Mouse (Mus musculus) layer of hippocampus, adult 2 months (tissue): ENCODE measurements around the gene Adh5. TPM values are rescaled to one million over a fixed set of nuclear protein-coding genes. Genes with fewer than 3 reads are reported as not detected.

Source experiments
- DNase-seq, 2 experiments: peaks; one replicate each; pipeline ENCODE4 v3.0.0; 2022; ENCODE audit warnings: low spot score in 2 of 2
- H3K27ac ChIP-seq: fragments of 200-600 bp; 2 replicates; pipeline ENCODE4 v1.8.1; 2022
- H3K4me3 ChIP-seq: fragments of 200-600 bp; 2 replicates; pipeline ENCODE4 v1.8.1; 2022; ENCODE audit warnings: mild to moderate bottlenecking
- CTCF ChIP-seq: fragments of 200-600 bp; conservative IDR thresholded peaks from 2 replicates; pipeline ENCODE4 v1.8.1; 2022; ENCODE audit warnings: antibody characterized with exemption, mild to moderate bottlenecking, moderate library complexity
- total RNA-seq, 2 experiments: library from RNA; stranded (reverse); gene quantifications; 2 replicates each; pipeline ENCODE4 v1.2.3; 2021

The Adh5 gene
- total RNA-seq, 2 experiments from 2014 or later: 69.6 to 70.8 TPM

DNA sequence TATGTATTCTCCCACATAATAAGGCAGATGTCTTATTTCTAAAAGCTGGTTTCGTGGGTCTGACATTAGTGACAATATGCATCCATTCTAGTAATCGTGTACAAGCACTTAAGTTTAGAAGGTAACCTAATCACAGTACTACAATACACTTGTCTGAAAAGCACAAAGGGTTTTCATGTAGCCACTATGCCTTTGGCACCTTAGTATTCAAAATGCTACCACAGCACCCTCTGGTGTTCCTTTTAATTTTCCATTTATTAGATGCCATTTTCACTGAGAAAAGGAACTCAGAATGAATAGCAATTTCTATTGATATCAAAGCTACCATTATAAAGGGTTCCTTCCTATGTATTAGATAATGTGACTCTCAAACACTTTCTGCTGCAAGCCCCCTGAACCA is 11.1 kb upstream of the Adh5 start:
- no peak overlapping the region for H3K4me3 ChIP-seq
- peak in 1 of 2 experiments; percentile 39 for DNase-seq
- TF ChIP-seq CTCF: peak; percentile 81
- H3K27ac ChIP-seq: no peak overlapping the region

DNA sequence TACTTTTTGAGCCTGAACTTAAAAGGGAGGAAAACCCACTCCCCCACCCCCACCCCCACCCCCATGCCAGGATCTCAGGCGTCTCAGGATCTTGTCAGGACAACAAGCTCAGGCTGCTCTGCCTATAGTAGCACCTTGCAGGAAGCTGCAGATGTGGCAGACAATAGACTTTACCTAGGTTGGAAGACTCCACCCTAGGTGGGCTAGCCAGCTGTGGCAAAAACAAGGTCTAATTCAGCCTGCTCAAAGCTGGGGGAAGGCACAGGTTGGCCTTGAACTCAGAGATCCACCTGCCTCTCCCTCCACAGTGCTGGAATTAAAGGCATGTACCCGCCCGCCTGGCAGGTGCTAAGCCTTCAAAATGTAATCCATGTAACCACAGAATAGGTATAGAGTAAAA is 4.2 kb upstream of the Adh5 start:
- TF ChIP-seq CTCF: no peak
- no peak for DNase-seq
- Histone ChIP-seq H3K27ac (no peak overlapping the region), H3K4me3 (no peak overlapping the region)

DNA sequence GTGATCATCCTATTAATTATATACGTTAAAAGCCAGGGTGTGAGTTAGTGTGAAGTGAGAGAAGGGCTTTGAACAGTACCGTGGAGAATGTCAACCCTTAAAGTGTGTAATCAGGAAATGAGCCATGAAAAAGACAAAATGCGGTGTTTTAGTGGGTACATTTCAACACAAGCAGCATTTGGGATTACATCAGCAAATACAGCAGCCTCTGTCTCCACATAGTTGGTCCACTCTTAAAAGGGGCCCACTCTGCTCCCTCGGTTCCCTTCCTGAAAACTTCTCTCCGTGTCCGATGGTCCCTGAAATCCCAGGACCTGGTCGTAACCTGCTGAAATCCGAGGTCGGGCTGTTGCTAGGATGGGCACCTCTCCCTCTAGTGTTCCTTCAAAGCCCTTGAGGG is 690 bp upstream of the Adh5 start:
- peak; percentile 20; the same call in 1 of the 2 replicates for TF ChIP-seq CTCF
- no peak for DNase-seq
- peak overlapping the region; percentile 74 for H3K27ac ChIP-seq
- peak overlapping the region; percentile 66 for H3K4me3 ChIP-seq

DNA sequence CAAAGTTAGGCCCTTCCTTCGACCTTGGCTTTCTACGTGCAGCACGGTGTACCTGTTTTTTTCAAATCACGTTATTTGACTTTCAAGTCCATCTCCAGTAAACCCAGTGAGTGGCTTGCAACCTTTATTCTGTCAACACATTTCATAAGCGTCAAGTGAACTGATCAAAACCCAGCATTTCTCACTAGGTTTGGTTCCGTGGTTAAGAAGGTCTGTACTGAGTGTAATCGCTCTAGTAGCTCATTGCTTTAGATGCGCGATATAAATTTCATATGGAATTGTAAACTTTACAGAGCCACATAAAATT is 525 bp downstream of the Adh5 start:
- TF ChIP-seq CTCF: no peak
- DNase-seq: no peak
- peak overlapping the region; percentile 66 for H3K4me3 ChIP-seq

DNA sequence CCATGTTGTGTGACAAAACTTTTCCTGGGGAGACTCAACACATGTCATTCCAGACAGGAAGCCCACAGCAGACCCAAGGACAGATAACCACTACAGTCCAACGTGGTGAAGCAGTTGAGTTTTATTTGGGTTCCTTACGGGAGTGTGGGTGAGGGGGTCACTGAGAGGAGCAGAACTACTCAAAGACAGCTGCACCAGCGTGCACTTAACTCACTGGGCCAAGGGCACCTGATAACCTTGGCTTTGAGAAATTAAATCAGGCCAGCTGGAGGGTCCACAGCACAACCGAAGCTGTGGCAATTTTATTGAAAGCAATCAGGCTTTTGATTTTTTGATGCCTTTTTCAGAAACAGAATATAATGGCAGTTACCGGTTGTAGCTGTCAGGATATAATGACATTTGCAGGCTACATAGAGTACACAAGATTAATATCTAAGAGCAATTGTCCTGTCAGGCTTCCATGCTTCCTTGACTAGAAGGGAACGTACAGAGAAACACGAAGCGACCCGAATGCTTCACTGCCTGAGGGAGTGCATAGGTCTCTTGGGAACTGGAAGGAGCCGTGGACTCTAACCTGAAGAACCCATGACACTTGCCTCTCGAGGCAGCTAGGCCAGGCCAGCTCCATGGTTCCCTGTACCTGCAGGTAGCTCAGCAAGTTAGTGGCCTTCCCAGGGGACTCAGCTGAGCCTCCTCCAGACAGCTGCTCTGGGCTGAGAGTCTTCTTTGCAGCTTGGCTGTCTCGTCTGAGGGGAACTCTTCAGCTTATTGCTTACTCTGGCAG is 5.4 kb downstream of the Adh5 start:
- no peak for TF ChIP-seq CTCF
- no peak overlapping the region for H3K4me3 ChIP-seq
- no peak for DNase-seq
- no peak overlapping the region for H3K27ac ChIP-seq

More for the DNA sequence above, 525 bp downstream of the Adh5 start:
- peak overlapping the region; percentile 90 for H3K27ac ChIP-seq

DNA sequence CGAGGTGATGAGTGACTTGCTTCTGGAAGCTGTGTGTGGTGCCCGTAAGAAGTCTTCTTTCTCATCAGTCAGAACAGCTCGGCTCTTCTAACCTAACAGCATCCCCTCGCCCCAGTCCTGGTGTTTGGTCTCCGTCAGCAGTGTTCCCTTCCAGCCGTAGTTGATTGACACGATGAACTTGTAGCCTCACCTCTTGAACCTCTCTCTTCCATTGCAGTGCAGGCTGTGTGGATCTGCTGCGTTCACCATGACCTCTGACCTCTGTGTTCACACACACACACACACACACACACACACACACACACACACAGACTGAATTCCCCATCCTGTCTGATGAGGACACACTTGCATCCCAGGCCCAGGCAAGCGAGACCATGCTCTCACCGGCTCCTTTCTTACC is 9.3 kb downstream of the Adh5 start:
- TF ChIP-seq CTCF: no peak
- Histone ChIP-seq H3K4me3 (no peak overlapping the region), H3K27ac (no peak overlapping the region)
- DNase-seq: no peak

DNA sequence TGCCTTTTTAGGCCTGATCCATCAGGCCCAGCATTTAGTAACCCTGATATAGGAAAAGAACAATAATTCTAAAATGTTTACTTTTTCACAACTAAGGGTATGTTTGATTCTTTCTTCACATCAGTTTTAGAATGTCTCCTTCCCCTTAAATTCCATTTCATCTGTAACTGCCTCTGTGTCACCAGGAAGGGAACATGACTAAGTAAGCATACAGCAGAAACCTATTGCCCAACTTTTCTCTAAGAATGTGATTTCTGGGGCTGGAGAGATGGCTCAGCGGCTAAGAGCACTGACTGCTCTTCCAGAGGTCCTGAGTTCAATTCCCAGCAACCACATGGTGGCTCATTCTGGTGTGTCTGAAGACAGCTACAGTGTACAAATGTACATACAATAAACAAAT is 11.3 kb downstream of the Adh5 start:
- no peak overlapping the region for H3K4me3 ChIP-seq
- DNase-seq: no peak
- TF ChIP-seq CTCF: no peak
- H3K27ac ChIP-seq: no peak overlapping the region

DNA sequence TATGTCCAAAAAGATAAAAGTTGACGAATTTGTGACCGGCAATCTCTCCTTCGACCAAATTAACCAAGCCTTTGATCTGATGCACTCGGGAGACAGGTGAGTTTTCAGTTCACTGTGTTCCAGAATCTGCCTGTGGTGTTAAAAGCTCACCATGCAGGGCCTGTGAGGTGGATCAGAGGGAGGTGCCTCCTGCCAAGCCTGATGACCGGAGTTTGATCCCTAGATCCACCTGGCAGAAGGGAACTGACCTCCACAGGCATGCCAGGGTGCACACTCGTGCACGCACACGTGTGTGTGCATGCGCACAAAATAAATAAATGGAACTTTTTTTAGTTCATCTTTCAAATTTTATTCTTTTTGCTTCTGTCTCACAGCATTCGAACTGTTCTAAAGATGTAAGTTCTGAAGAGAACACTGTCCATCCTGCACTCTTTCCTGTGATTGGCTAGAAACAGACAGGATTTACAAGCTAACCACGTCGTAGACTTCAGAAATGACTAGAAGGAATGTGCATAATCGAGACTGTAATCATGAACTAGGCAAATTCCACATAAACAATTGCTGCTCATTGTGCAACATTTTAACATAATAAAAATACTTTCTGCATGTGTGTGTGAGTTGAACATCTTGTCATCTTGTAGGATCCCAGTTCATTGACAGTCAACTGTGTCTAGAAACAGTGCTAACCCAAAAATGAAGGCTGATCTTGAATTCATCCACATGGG is 12.0 kb downstream of the Adh5 start:
- no peak for DNase-seq
- no peak overlapping the region for H3K4me3 ChIP-seq
- TF ChIP-seq CTCF: no peak
- no peak overlapping the region for H3K27ac ChIP-seq

DNA sequence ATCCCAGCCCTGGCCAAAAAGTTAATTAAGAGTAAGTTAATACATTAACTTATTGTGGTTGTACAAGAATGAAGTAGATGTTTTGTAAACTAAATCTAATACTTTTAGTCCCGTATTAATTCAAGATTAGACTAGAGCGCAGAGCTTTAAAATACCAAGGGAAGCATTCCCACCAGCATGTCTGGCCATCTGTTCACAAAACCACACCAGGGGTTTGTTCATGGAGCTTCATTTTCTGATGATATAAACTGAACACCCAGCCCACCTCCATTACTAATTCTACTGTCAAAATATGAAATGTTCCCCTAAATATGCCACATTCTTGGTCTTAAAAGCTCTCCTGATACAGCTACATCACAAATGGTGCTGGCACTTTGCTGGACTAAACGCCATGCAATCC is 15.5 kb downstream of the Adh5 start:
- peak; percentile 40 to 74 for DNase-seq
- TF ChIP-seq CTCF: no peak
- H3K27ac ChIP-seq: peak overlapping the region; percentile 32; the same call in 1 of the 2 replicates
- H3K4me3 ChIP-seq: no peak overlapping the region

DNA sequence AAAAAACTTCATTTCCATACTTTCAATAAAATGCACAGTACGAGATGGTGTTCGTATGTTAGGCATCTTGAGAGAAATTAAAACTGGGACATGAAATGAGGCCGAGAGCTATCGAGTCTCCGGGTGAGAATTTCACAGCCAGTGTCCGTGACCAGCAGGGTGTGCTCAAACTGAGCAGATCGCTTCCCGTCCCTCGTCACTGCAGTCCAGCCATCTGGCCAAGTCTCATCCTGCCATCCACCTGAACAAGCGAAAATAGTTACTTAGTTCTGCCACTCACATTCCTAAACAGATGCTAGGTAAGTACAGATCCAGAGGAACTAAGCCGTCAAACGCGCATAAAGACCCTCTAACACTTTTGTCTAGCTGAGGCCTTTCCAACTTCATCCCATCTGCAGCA is 17.4 kb downstream of the Adh5 start:
- DNase-seq: no peak
- Histone ChIP-seq H3K27ac (no peak overlapping the region; the same call in 1 of the 2 replicates), H3K4me3 (no peak overlapping the region)
- TF ChIP-seq CTCF: peak; percentile 64

DNA sequence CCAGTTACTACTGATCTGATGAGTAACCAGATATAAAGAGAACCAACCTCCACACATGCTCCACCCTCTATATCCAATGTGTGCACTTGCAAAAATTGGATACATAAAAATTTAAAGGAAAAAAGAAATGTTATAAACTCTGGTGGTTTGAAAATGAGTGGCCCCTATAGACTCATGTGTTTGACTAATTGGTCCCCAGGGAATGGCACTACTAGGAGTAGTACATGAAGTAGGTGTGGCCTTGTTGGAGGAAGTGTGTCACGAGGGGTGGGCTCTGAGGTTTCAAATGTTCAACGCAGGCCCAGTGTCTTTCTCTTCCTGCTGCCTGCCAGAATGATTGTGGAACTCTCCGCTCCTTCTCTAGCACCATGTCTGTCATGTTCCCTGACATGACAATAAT is 18.9 kb downstream of the Adh5 start:
- H3K4me3 ChIP-seq: no peak overlapping the region
- no peak overlapping the region for H3K27ac ChIP-seq
- DNase-seq: no peak
- TF ChIP-seq CTCF: no peak

DNA sequence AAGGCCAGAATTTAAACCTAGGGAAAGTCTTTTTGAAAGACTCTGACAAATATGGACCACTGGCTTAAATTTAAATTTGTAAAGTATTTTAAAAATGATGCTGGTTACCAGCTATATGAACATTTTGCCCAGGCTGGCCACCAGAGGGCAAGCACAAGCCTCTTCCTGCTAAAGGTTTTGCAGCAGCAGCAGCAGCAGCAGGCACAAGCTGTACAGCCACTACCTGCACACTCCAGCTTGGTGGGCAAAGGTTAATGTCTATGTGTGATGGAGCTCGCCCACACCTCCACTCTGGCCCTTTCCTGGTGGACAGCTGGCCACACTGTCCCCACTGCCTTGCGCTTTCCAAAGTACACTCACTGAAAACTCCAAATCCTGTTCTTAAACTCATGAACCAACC is 20.2 kb downstream of the Adh5 start:
- Histone ChIP-seq H3K4me3 (no peak overlapping the region), H3K27ac (no peak overlapping the region)
- TF ChIP-seq CTCF: peak; percentile 73
- no peak for DNase-seq

DNA sequence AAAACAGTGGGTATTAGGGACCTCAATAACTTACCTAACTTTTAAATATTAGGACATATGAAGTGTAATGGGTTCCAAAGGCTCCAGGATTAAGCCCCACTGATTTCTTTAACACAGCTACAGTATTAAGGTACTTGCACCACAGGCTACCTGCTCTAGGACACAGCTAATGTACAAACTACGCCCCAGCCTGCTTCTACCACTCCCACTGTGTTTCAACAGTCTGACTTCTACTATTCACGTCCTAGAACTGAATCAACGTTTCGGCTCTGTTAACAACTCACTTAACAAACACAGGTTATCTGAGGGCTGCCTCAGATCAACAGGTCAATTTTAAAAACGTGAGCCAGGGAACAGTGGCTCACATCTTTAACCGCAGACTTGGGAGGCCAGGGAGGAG is 20.9 kb downstream of the Adh5 start:
- no peak overlapping the region for H3K4me3 ChIP-seq
- no peak for DNase-seq
- H3K27ac ChIP-seq: no peak overlapping the region
- TF ChIP-seq CTCF: no peak
